Mouse (Mus musculus) G1E (cell line): ENCODE results near the gene Rassf10. TPM values are rescaled to one million over a fixed set of nuclear protein-coding genes. Genes with fewer than 3 reads are reported as not detected.

Experiments
- ATAC-seq: 2 replicates; pipeline ENCODE4 v1.8.0; 2016; ENCODE audit warnings: mild to moderate bottlenecking; ENCODE audit not compliant: insufficient number of reproducible peaks, poor library complexity, low FRiP score, severe bottlenecking; ENCODE audit errors: extremely low read depth
- DNase-seq: peaks from one replicate; pipeline ENCODE4 v3.0.0; 2012; ENCODE audit warnings: low spot score
- H3K27me3 ChIP-seq: 2 replicates; pipeline ENCODE4 v1.6.1; 2012; ENCODE audit warnings: mild to moderate bottlenecking, low read length, inconsistent platforms; ENCODE audit not compliant: insufficient read depth
- H3K36me3 ChIP-seq: replicated peaks from 2 replicates; pipeline ENCODE3; 2012; ENCODE audit warnings: mild to moderate bottlenecking, inconsistent platforms
- H3K4me1 ChIP-seq: 2 replicates; pipeline ENCODE4 v1.6.1; 2012; ENCODE audit warnings: low read depth, low read length, inconsistent platforms, mixed read lengths; ENCODE audit not compliant: insufficient read depth
- H3K4me3 ChIP-seq: 2 replicates; pipeline ENCODE4 v1.5.1; 2012; ENCODE audit warnings: low read depth, mild to moderate bottlenecking, inconsistent platforms, low read length, moderate library complexity, mixed read lengths
- H3K9me3 ChIP-seq: replicated peaks from 2 replicates; pipeline ENCODE4 v1.6.1; 2012; ENCODE audit warnings: inconsistent platforms
- CTCF ChIP-seq: IDR thresholded peaks from 2 replicates; pipeline ENCODE4 v1.5.1; 2012; ENCODE audit warnings: low read depth, low read length, inconsistent platforms, mixed read lengths
- GATA1 ChIP-seq: IDR thresholded peaks from 2 replicates; pipeline ENCODE4 v1.6.1; 2012; ENCODE audit warnings: borderline replicate concordance, low read length, inconsistent platforms, mixed read lengths
- GATA2 ChIP-seq: IDR thresholded peaks from 2 replicates; pipeline ENCODE4 v1.6.1; 2012; ENCODE audit warnings: low read depth, low read length, inconsistent platforms, borderline replicate concordance
- POLR2AphosphoS5 ChIP-seq: IDR thresholded peaks from 2 replicates; pipeline ENCODE4 v1.6.1; 2012; ENCODE audit warnings: low read depth, low read length, inconsistent platforms; ENCODE audit not compliant: insufficient replicate concordance
- TAL1 ChIP-seq: conservative IDR thresholded peaks from 2 replicates; pipeline ENCODE4 v1.6.1; 2012; ENCODE audit warnings: low read depth, low read length, inconsistent platforms, mixed read lengths
- polyA plus RNA-seq: library from polyadenylated mRNA; stranded (reverse); fragments of >175 nt; gene quantifications from 2 replicates; pipeline ENCODE4 v1.2.3, GENCODE M21; 2012
- total RNA-seq, 2 experiments: library from RNA; stranded (forward) in 1 of 2; stranded (reverse) in 1 of 2; fragments of 200-1000 nt in 1 of 2; fragments of >200 nt in 1 of 2; fragmentation: Nextera tagmentation in 1 of 2; gene quantifications; 2 replicates each; pipeline ENCODE4 v1.2.3; 2014 to 2017

Rassf10 gene
- not detected in 2 replicates for total RNA-seq (2014; fragmentation: Nextera tagmentation)
- 0.12 TPM in 1 of 2 replicates, not detected in the other for total RNA-seq (2017)
- polyA plus RNA-seq: not detected in 2 replicates

DNA sequence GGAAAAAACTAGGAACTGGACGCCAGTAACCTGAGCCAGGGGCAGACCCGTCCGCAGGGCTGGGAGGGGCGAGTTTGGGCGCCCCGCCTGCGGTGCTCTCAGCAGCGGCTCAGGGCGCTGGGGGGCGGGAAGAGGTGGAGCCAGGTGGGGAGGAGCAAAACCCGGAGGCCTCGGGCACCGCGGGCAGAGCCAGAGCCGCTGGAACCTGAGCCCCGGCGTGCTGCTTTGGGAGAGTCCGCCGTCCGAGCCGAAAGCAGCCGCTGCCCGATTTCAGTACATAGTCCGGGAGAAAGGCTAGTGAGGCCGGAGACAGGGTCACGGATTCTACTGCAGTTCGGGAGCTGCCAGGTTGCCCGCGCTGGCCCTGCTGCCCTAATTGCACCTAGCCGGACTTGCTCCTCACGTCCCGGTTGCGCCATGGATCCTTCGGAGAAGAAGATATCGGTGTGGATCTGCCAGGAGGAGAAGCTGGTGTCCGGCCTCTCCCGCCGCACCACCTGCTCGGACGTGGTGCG lies at the start of gene Rassf10:
Rassf10 (plus strand) TSS at position 186 of the 515 bp plus-strand sequence.
- TF ChIP-seq POLR2AphosphoS5 (no peak), GATA1 (no peak), GATA2 (no peak)
- Histone ChIP-seq H3K9me3 (peaks cover 31% of the 10 kb centered on the region), H3K4me3 (peak within 1 kb of the TSS; percentile 27; the same call in 1 of the 2 replicates), H3K36me3 (no peaks in the 10 kb centered on the region), H3K4me1 (no peaks in the 10 kb centered on the region), H3K27me3 (no peaks in the 10 kb centered on the region; the same call in 1 of the 2 replicates)
- no peak for DNase-seq
- ATAC-seq: no peak

DNA sequence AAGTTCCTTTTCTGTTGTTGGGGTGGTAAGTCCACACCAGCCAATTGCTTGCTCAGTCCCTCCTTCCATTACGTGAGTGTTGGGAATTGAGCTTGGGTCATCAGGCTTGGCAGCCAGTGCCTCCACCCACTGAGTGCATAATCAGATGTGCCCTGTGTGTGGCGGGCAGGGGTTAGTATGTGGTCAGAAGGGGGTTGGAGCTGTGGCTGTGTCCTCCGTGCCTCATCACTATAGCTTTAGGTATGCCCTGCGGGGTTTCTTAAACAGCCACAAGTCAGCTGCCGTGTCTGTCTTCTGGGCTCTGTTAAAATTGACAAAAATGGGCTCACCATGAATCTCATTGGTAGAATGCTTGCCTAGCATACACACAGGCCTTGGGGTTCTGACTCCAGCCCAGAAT lies 46.9 kb upstream of the Rassf10 start:
- Histone ChIP-seq H3K4me3 (no peak overlapping the region), H3K4me1 (no peaks in the 10 kb centered on the region), H3K36me3 (no peaks in the 10 kb centered on the region), H3K9me3 (peaks cover 30% of the 10 kb centered on the region), H3K27me3 (no peaks in the 10 kb centered on the region)
- TF ChIP-seq GATA2 (no peak), TAL1 (no peak), POLR2AphosphoS5 (no peak), CTCF (no peak), GATA1 (no peak)
- DNase-seq (no peak), ATAC-seq (no peak)

DNA sequence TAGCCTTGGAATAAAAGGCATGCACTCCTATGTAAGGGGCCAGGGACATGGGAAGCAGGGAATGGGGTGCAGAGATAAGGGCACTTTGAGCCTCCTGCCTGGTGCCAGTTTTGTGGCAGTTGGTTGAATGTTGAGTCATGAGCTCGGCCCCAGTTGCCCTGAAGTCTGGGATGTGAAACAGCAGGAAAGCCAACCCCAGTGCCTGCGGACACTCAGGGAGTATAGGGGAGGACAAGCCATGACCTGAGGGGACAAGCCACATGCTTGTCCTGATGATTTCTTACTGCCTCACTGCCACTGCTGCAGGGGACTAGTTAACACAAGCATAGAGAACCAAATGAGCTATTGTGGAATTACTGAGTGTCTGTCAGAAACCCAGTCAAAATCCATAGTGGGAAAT lies 46.3 kb upstream of the Rassf10 start:
- Histone ChIP-seq H3K4me1 (no peaks in the 10 kb centered on the region), H3K9me3 (peaks cover 27% of the 10 kb centered on the region), H3K36me3 (no peaks in the 10 kb centered on the region), H3K4me3 (no peak overlapping the region), H3K27me3 (no peaks in the 10 kb centered on the region)
- DNase-seq: no peak
- ATAC-seq: no peak
- TF ChIP-seq CTCF (no peak), TAL1 (no peak), POLR2AphosphoS5 (no peak), GATA2 (no peak), GATA1 (no peak)

DNA sequence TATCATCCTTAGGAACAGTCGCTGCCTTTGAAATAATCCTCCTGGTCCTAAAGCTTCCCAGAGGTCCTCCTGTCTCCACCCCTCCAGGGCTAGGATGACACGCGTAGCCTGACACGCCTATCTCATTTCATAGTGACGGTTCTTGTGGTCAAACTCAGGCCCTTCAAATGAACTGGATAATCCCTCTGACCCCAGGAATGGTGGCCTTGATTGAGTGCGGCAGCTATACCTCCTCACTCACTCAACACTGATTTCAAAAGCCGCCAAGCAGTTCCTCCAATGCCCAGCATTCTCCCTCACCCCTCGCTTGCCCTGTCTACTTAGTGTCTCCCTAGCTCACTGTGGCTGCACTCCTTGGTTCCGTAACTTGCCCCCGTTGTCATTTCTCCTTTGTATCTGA lies 44.6 kb upstream of the Rassf10 start:
- TF ChIP-seq GATA2: no peak
- TF ChIP-seq POLR2AphosphoS5: no peak
- no peak for ATAC-seq

DNA sequence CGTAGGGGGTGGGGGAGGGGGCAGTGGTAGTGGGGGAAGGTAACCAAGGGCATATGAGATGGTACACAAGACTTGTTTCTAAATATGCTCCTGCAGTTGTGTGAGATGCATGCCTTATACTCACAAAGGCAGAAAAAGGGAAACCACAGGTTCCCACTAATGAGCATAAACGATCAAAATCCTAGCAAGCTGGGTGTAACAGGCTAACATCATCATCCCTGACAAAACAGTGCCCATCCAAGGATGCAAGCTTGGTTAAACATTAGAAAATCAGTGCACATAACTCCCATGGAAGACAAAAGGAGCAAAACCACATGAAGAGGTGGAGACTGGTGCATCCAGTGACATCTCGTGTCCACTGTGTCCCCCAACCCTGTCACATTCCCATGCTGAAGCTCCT lies 40.8 kb upstream of the Rassf10 start:
- H3K4me1 ChIP-seq: no peaks in the 10 kb centered on the region
- ATAC-seq (no peak), DNase-seq (no peak)
- H3K36me3 ChIP-seq: no peaks in the 10 kb centered on the region
- H3K27me3 ChIP-seq: no peaks in the 10 kb centered on the region
- H3K4me3 ChIP-seq: no peak overlapping the region
- TF ChIP-seq POLR2AphosphoS5 (no peak), GATA2 (no peak), TAL1 (no peak), GATA1 (no peak), CTCF (no peak)
- H3K9me3 ChIP-seq: peaks cover 13% of the 10 kb centered on the region

More for the DNA sequence above, 44.6 kb upstream of the Rassf10 start:
- DNase-seq: no peak
- no peaks in the 10 kb centered on the region for H3K4me1 ChIP-seq
- H3K9me3 ChIP-seq: peaks cover 20% of the 10 kb centered on the region
- H3K36me3 ChIP-seq: no peaks in the 10 kb centered on the region
- H3K4me3 ChIP-seq: no peak overlapping the region
- no peaks in the 10 kb centered on the region for H3K27me3 ChIP-seq

DNA sequence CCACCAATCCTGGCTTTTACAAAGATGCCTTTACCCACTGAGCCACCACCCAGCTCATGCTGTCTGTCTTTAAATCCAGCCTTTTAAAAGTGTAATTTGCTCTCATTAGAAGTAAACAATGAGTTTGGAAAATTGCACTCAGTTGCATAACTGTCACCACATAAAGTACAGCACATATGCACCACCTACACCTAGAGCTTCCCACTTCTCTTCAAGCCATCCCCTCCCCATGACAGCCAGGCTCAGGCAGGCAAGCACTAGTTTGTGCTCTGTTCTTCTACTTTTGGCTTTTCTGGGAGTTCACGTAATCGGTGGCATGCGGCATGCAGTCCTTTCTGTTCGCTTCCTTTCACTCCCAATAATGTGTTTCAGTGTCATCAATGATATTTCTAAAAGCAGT lies 38.2 kb upstream of the Rassf10 start:
- H3K4me3 ChIP-seq: no peak overlapping the region
- DNase-seq (no peak), ATAC-seq (no peak)
- no peaks in the 10 kb centered on the region for H3K27me3 ChIP-seq
- peaks cover 10% of the 10 kb centered on the region for H3K9me3 ChIP-seq
- H3K4me1 ChIP-seq: no peaks in the 10 kb centered on the region
- TF ChIP-seq CTCF: no peak
- TF ChIP-seq TAL1: no peak
- TF ChIP-seq POLR2AphosphoS5: no peak
- no peak for TF ChIP-seq GATA2
- no peak for TF ChIP-seq GATA1
- H3K36me3 ChIP-seq: no peaks in the 10 kb centered on the region
